Comparison of ENCODE assay signal across 25 mouse cellular contexts in genomic region chr17:86667836-86668600, GRCm38 (mm10).
DNase-seq lines count a peak whose midpoint lies in the region; ATAC-seq and TF ChIP-seq lines count a peak whose summit lies in the region.
"Had no signal": no experiment of that assay in that cellular context is flagged by ENCODE, and none has a peak within 500 bp of the region (broad histone marks: within the 10 kb centered on the region; RNA-seq: fewer than 3 reads in every experiment).

No protein-coding gene starts in this region.

- no peak for TF ChIP-seq CTCF in ES-Bruce4 (IDR thresholded peaks at IDR 0.05; ENCODE audit: low read depth, low read length)

- H3K4me3 ChIP-seq in heart, embryonic 14.5 days (ENCODE audit: control insufficient read depth in 1 of 2, insufficient read depth in 1 of 2, low read depth in 1 of 2, low read length in 2 of 2), result no peak overlapping the region
- no peak overlapping the region for H3K4me3 ChIP-seq in ES-Bruce4 (ENCODE audit: low read depth, low read length)
- H3K4me3 ChIP-seq in limb, embryonic 10.5 days, result no peak overlapping the region
- H3K4me3 ChIP-seq: embryonic facial prominence, embryonic 12.5 days; erythroblast, embryonic 14.5 days; forebrain, embryonic 13.5 days; hindbrain, embryonic 10.5 days; layer of hippocampus, adult 2 months; liver, embryonic 12.5 days had no signal

- no peak for TF ChIP-seq EP300 in ES-Bruce4 (IDR thresholded peaks at IDR 0.05; ENCODE audit: insufficient read depth, low read depth, low read length)

- ATAC-seq in heart, embryonic 14.5 days (ENCODE audit: insufficient number of reproducible peaks, insufficient read depth, low FRiP score, low read depth), result no peak
- ATAC-seq in common myeloid progenitor, adult 5-6 weeks (replicated peaks; ENCODE audit: low read depth, poor library complexity, severe bottlenecking), result peak; percentile 84
- no peak for ATAC-seq in monocyte, adult 5-6 weeks (replicated peaks; ENCODE audit: insufficient number of reproducible peaks, low FRiP score, low TSS enrichment, poor library complexity, severe bottlenecking)
- ATAC-seq: forebrain, embryonic 13.5 days; hindbrain, postnatal 0 days; liver, embryonic 12.5 days had no signal

- no peak for TF ChIP-seq POLR2A in ES-Bruce4 (IDR thresholded peaks at IDR 0.05; ENCODE audit: insufficient read depth, low read length)

- peaks cover 9 to 15% of the 10 kb centered on the region in 2 experiments for H3K4me1 ChIP-seq in heart, embryonic 14.5 days (ENCODE audit: control insufficient read depth in 2 of 2, insufficient read depth in 2 of 2, low read length in 2 of 2)
- peaks cover 7% of the 10 kb centered on the region for H3K4me1 ChIP-seq in ES-Bruce4 (ENCODE audit: control insufficient read depth, insufficient read depth, low read length)
- peaks cover 11% of the 10 kb centered on the region; the same call in 1 of the 2 replicates for H3K4me1 ChIP-seq in limb, embryonic 10.5 days
- H3K4me1 ChIP-seq: embryonic facial prominence, embryonic 12.5 days; liver, embryonic 12.5 days had no signal

- H3K9ac ChIP-seq in heart, embryonic 14.5 days (ENCODE audit: low read length), result no peak overlapping the region
- H3K9ac ChIP-seq in ES-Bruce4 (ENCODE audit: low read depth, poor library complexity, severe bottlenecking), result no peak overlapping the region
- H3K9ac ChIP-seq: embryonic facial prominence, embryonic 12.5 days; forebrain, embryonic 13.5 days; liver, embryonic 12.5 days; lung, embryonic 14.5 days had no signal

- 76% methylated on average over 8 of the region's 8 CpGs for WGBS in heart, embryonic 14.5 days
- 89% methylated on average over 8 of the region's 8 CpGs for WGBS in limb, embryonic 10.5 days

- no peaks in the 10 kb centered on the region for H3K36me3 ChIP-seq in heart, embryonic 14.5 days (ENCODE audit: control insufficient read depth, insufficient read depth, low read length)
- H3K36me3 ChIP-seq in ES-Bruce4 (ENCODE audit: control insufficient read depth, insufficient read depth, low read length, poor library complexity, severe bottlenecking), result no peaks in the 10 kb centered on the region
- H3K36me3 ChIP-seq in limb, embryonic 10.5 days, result no peaks in the 10 kb centered on the region
- H3K36me3 ChIP-seq: embryonic facial prominence, embryonic 12.5 days; hindbrain, embryonic 10.5 days; liver, embryonic 12.5 days had no signal

- intact Hi-C loops in heart, postnatal 14 days (cut with DNase I), result no loop called here

- H3K27ac ChIP-seq in heart, embryonic 14.5 days (replicated peaks in 1 of 2; ENCODE audit: control insufficient read depth in 1 of 2, insufficient read depth in 1 of 2, low read depth in 2 of 2, low read length in 2 of 2), result peak overlapping the region; percentile 9 to 38; a peak in 2 of 4 replicates
- peak overlapping the region; percentile 52 for H3K27ac ChIP-seq in ES-Bruce4 (ENCODE audit: insufficient read depth, low read length)
- H3K27ac ChIP-seq in limb, embryonic 10.5 days, result no peak overlapping the region
- H3K27ac ChIP-seq: embryonic facial prominence, embryonic 12.5 days; forebrain, embryonic 13.5 days; hindbrain, embryonic 10.5 days; hindbrain, postnatal 0 days; layer of hippocampus, adult 2 months; liver, embryonic 12.5 days had no signal

- DNase-seq in heart, postnatal 14 days, result no peak
- DNase-seq in 416B (ENCODE audit: low read depth), result peak; percentile 68
- DNase-seq in limb, embryonic 10.5 days (ENCODE audit: low spot score), result no peak
- DNase-seq in layer of hippocampus, adult 8-10 months (ENCODE audit: low spot score in 2 of 2), result no peak
- DNase-seq: adrenal gland, adult 8-10 months; cerebellum, adult 9-11 months; gastrocnemius, postnatal 10 days; kidney, adult 11 months; lung, embryonic 14.5 days; lung, postnatal 36 days; right cerebral cortex, postnatal 14 days; spleen, adult 18-20 months had no signal

- no peaks in the 10 kb centered on the region for H3K27me3 ChIP-seq in heart, embryonic 14.5 days (ENCODE audit: control insufficient read depth, insufficient read depth, low read length)
- no peaks in the 10 kb centered on the region for H3K27me3 ChIP-seq in ES-Bruce4 (ENCODE audit: control insufficient read depth, insufficient read depth, low read length, poor library complexity, severe bottlenecking)
- no peaks in the 10 kb centered on the region for H3K27me3 ChIP-seq in limb, embryonic 10.5 days (ENCODE audit: low read depth, poor library complexity, severe bottlenecking)
- H3K27me3 ChIP-seq: CH12.LX; embryonic facial prominence, embryonic 12.5 days; forebrain, embryonic 13.5 days had no signal

- H3K4me2 ChIP-seq in heart, embryonic 14.5 days (ENCODE audit: low read length), result no peak overlapping the region
- H3K4me2 ChIP-seq: embryonic facial prominence, embryonic 12.5 days; forebrain, embryonic 13.5 days; liver, embryonic 12.5 days; lung, embryonic 14.5 days; midbrain, embryonic 11.5 days had no signal

- H3K9me3 ChIP-seq in heart, embryonic 14.5 days (ENCODE audit: control insufficient read depth, low read length), result no peaks in the 10 kb centered on the region
- H3K9me3 ChIP-seq in ES-Bruce4 (replicated peaks; ENCODE audit: control insufficient read depth, insufficient read depth, low read length, poor library complexity, severe bottlenecking), result no peaks in the 10 kb centered on the region
- no peaks in the 10 kb centered on the region for H3K9me3 ChIP-seq in limb, embryonic 10.5 days (replicated peaks)
- H3K9me3 ChIP-seq: embryonic facial prominence, embryonic 12.5 days; forebrain, embryonic 13.5 days; hindbrain, embryonic 10.5 days; liver, embryonic 12.5 days had no signal
